Mouse (Mus musculus): ENCODE measurements around the gene Opalin. TPM values are rescaled to one million over a fixed set of nuclear protein-coding genes. Genes with fewer than 3 reads are reported as not detected.

The Opalin gene
- polyA plus RNA-seq, 1 experiment = not detected

- H3K36me3 ChIP-seq (ENCODE audit: control insufficient read depth) = no peaks in the 10 kb centered on the region
- no peaks in the 10 kb centered on the region for H3K4me1 ChIP-seq (ENCODE audit: control insufficient read depth)
- no peaks in the 10 kb centered on the region for H3K9me3 ChIP-seq (ENCODE audit: control insufficient read depth, low read length)
- H3K27me3 ChIP-seq (ENCODE audit: control insufficient read depth) = peaks cover 14% of the 10 kb centered on the region
- no peak for TF ChIP-seq TAL1 (IDR thresholded peaks at IDR 0.05; ENCODE audit: low read length)
- no peak for TF ChIP-seq GATA1 (IDR thresholded peaks at IDR 0.05; ENCODE audit: low read length)
- no peak overlapping the region for H3K4me3 ChIP-seq (replicated peaks)
These were observed 9.8 kb upstream of the Opalin start for GRCm38 (mm10) chr19:41086700-41087099.

GRCm38 (mm10) chr19:41086289-41086688 lies 9.4 kb upstream of the Opalin start:
- Histone ChIP-seq H3K4me3 (replicated peaks) (no peak overlapping the region), H3K36me3 (ENCODE audit: control insufficient read depth) (no peaks in the 10 kb centered on the region), H3K9me3 (ENCODE audit: control insufficient read depth, low read length) (no peaks in the 10 kb centered on the region), H3K27me3 (ENCODE audit: control insufficient read depth) (peaks cover 14% of the 10 kb centered on the region), H3K4me1 (ENCODE audit: control insufficient read depth) (no peaks in the 10 kb centered on the region)
- TF ChIP-seq GATA1 (IDR thresholded peaks at IDR 0.05; ENCODE audit: low read length) (no peak), TAL1 (IDR thresholded peaks at IDR 0.05; ENCODE audit: low read length) (no peak)

GRCm38 (mm10) chr19:41083646-41084045 lies 6.7 kb upstream of the Opalin start:
- no peaks in the 10 kb centered on the region for H3K9me3 ChIP-seq (ENCODE audit: control insufficient read depth, low read length)
- H3K27me3 ChIP-seq (ENCODE audit: control insufficient read depth) = peaks cover 9% of the 10 kb centered on the region
- no peak overlapping the region for H3K4me3 ChIP-seq (replicated peaks)
- H3K36me3 ChIP-seq (ENCODE audit: control insufficient read depth) = no peaks in the 10 kb centered on the region
- no peak for TF ChIP-seq GATA1 (IDR thresholded peaks at IDR 0.05; ENCODE audit: low read length)
- TF ChIP-seq TAL1 (IDR thresholded peaks at IDR 0.05; ENCODE audit: low read length) = no peak
- no peaks in the 10 kb centered on the region for H3K4me1 ChIP-seq (ENCODE audit: control insufficient read depth)

GRCm38 (mm10) chr19:41081589-41081988 lies 4.7 kb upstream of the Opalin start:
- H3K9me3 ChIP-seq (ENCODE audit: control insufficient read depth, low read length) = no peaks in the 10 kb centered on the region
- H3K36me3 ChIP-seq (ENCODE audit: control insufficient read depth) = no peaks in the 10 kb centered on the region
- no peak for TF ChIP-seq TAL1 (IDR thresholded peaks at IDR 0.05; ENCODE audit: low read length)
- TF ChIP-seq GATA1 (IDR thresholded peaks at IDR 0.05; ENCODE audit: low read length) = no peak
- no peaks in the 10 kb centered on the region for H3K27me3 ChIP-seq (ENCODE audit: control insufficient read depth)
- H3K4me1 ChIP-seq (ENCODE audit: control insufficient read depth) = no peaks in the 10 kb centered on the region
- H3K4me3 ChIP-seq (replicated peaks) = no peak overlapping the region

GRCm38 (mm10) chr19:41073746-41074455 lies 3.0 kb downstream of the Opalin start:
- TF ChIP-seq TAL1 (IDR thresholded peaks at IDR 0.05; ENCODE audit: low read length) (no peak), GATA1 (IDR thresholded peaks at IDR 0.05; ENCODE audit: low read length) (no peak)

GRCm38 (mm10) chr19:41071500-41071899 lies 5.4 kb downstream of the Opalin start:
- no peak overlapping the region for H3K4me3 ChIP-seq (replicated peaks)
- H3K4me1 ChIP-seq (ENCODE audit: control insufficient read depth) = no peaks in the 10 kb centered on the region
- TF ChIP-seq TAL1 (IDR thresholded peaks at IDR 0.05; ENCODE audit: low read length) (no peak), GATA1 (IDR thresholded peaks at IDR 0.05; ENCODE audit: low read length) (no peak)
- H3K27me3 ChIP-seq (ENCODE audit: control insufficient read depth) = no peaks in the 10 kb centered on the region
- no peaks in the 10 kb centered on the region for H3K9me3 ChIP-seq (ENCODE audit: control insufficient read depth, low read length)
- H3K36me3 ChIP-seq (ENCODE audit: control insufficient read depth) = no peaks in the 10 kb centered on the region

More at GRCm38 (mm10) chr19:41073746-41074455, 3.0 kb downstream of the Opalin start:
- Histone ChIP-seq H3K36me3 (ENCODE audit: control insufficient read depth) (no peaks in the 10 kb centered on the region), H3K4me3 (replicated peaks) (no peak overlapping the region), H3K9me3 (ENCODE audit: control insufficient read depth, low read length) (no peaks in the 10 kb centered on the region), H3K4me1 (ENCODE audit: control insufficient read depth) (no peaks in the 10 kb centered on the region), H3K27me3 (ENCODE audit: control insufficient read depth) (no peaks in the 10 kb centered on the region)

- Histone ChIP-seq H3K4me1 (ENCODE audit: control insufficient read depth) (no peaks in the 10 kb centered on the region), H3K4me3 (replicated peaks) (no peak overlapping the region), H3K27me3 (ENCODE audit: control insufficient read depth) (no peaks in the 10 kb centered on the region), H3K36me3 (ENCODE audit: control insufficient read depth) (no peaks in the 10 kb centered on the region), H3K9me3 (ENCODE audit: control insufficient read depth, low read length) (no peaks in the 10 kb centered on the region)
- no peak for TF ChIP-seq GATA1 (IDR thresholded peaks at IDR 0.05; ENCODE audit: low read length)
- TF ChIP-seq TAL1 (IDR thresholded peaks at IDR 0.05; ENCODE audit: low read length) = no peak
These were observed 22.2 kb downstream of the Opalin start for GRCm38 (mm10) chr19:41054702-41055101.

- H3K27me3 ChIP-seq (ENCODE audit: control insufficient read depth) = no peaks in the 10 kb centered on the region
- TF ChIP-seq TAL1 (IDR thresholded peaks at IDR 0.05; ENCODE audit: low read length) = no peak
- no peak for TF ChIP-seq GATA1 (IDR thresholded peaks at IDR 0.05; ENCODE audit: low read length)
- no peaks in the 10 kb centered on the region for H3K36me3 ChIP-seq (ENCODE audit: control insufficient read depth)
- H3K4me3 ChIP-seq (replicated peaks) = no peak overlapping the region
- H3K9me3 ChIP-seq (ENCODE audit: control insufficient read depth, low read length) = no peaks in the 10 kb centered on the region
- H3K4me1 ChIP-seq (ENCODE audit: control insufficient read depth) = no peaks in the 10 kb centered on the region
These were observed 23.4 kb downstream of the Opalin start for GRCm38 (mm10) chr19:41053530-41053929.

GRCm38 (mm10) chr19:41052247-41052646 lies 24.7 kb downstream of the Opalin start:
- H3K36me3 ChIP-seq (ENCODE audit: control insufficient read depth) = no peaks in the 10 kb centered on the region
- no peak overlapping the region for H3K4me3 ChIP-seq (replicated peaks)
- no peaks in the 10 kb centered on the region for H3K27me3 ChIP-seq (ENCODE audit: control insufficient read depth)
- H3K4me1 ChIP-seq (ENCODE audit: control insufficient read depth) = no peaks in the 10 kb centered on the region
- H3K9me3 ChIP-seq (ENCODE audit: control insufficient read depth, low read length) = no peaks in the 10 kb centered on the region
- TF ChIP-seq TAL1 (IDR thresholded peaks at IDR 0.05; ENCODE audit: low read length) (no peak), GATA1 (IDR thresholded peaks at IDR 0.05; ENCODE audit: low read length) (no peak)

GRCm38 (mm10) chr19:41051714-41052113 lies 25.2 kb downstream of the Opalin start:
- Histone ChIP-seq H3K9me3 (ENCODE audit: control insufficient read depth, low read length) (no peaks in the 10 kb centered on the region), H3K27me3 (ENCODE audit: control insufficient read depth) (no peaks in the 10 kb centered on the region), H3K4me3 (replicated peaks) (no peak overlapping the region), H3K4me1 (ENCODE audit: control insufficient read depth) (no peaks in the 10 kb centered on the region), H3K36me3 (ENCODE audit: control insufficient read depth) (no peaks in the 10 kb centered on the region)
- TF ChIP-seq GATA1 (IDR thresholded peaks at IDR 0.05; ENCODE audit: low read length) (no peak), TAL1 (IDR thresholded peaks at IDR 0.05; ENCODE audit: low read length) (no peak)
